Mouse (Mus musculus): ENCODE data around the gene Smyd4. TPM values are rescaled to one million over a fixed set of nuclear protein-coding genes. Genes with fewer than 3 reads are reported as not detected.

Smyd4 gene
- polyA plus RNA-seq, 1 experiment = not detected

DNA sequence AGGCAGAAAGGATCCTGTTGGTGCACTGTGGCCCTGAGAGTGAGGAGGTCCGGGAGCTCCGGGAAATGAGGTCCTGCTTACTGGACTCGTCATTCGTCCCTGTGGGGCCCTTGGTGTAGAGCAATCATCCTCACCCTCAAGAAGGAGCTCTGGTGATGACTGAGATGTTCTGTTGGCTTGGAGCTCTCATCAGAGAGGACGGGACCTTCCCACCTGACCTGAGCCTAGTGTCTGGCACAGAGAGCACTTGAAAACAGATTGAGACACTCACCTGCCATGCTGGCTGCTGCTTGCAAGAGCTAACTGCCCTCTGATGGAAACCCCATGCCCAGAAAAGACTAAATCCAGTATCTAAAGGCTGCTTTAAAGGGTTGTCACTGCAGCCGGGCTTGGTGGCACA lies 56.6 kb downstream of the Smyd4 start:
- TF ChIP-seq POLR2A (IDR thresholded peaks at IDR 0.05; ENCODE audit: insufficient read depth, low read depth, low read length) (no peak), CTCF (IDR thresholded peaks at IDR 0.05; ENCODE audit: insufficient read depth, low read depth, low read length) (no peak)
- Histone ChIP-seq H3K4me3 (ENCODE audit: insufficient read depth, low read depth, low read length) (no peak overlapping the region), H3K4me1 (ENCODE audit: control insufficient read depth, insufficient read depth, low read length) (peaks cover 11% of the 10 kb centered on the region), H3K27ac (ENCODE audit: insufficient read depth, low read depth, low read length) (no peak overlapping the region)
- whole genome bisulfite sequencing = 95% methylated on average over 6 of the region's 6 CpGs

DNA sequence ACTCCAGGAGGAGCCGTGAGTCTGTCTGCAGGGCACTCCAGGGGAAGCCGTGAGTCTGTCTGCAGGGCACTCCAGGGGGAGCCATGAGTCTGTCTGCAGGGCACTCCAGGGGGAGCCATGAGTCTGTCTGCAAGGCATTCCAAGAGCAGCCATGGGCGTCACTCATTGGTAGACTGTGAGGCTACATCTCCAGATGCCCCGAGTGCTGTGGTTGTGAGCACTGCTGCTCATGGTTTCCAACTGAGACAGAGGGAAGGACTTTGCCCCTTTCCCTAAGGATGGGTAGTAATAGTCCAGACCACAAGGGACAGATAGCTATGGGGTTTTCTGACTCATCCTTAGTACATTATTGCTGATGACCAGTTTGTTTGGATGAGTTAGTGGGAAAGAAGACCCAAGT lies 57.9 kb downstream of the Smyd4 start:
- 72% methylated on average over 4 of the region's 4 CpGs for WGBS
- Histone ChIP-seq H3K4me3 (ENCODE audit: insufficient read depth, low read depth, low read length) (no peak overlapping the region), H3K27ac (ENCODE audit: insufficient read depth, low read depth, low read length) (no peak overlapping the region), H3K4me1 (ENCODE audit: control insufficient read depth, insufficient read depth, low read length) (peaks cover 7% of the 10 kb centered on the region)
- TF ChIP-seq POLR2A (IDR thresholded peaks at IDR 0.05; ENCODE audit: insufficient read depth, low read depth, low read length) (no peak), CTCF (IDR thresholded peaks at IDR 0.05; ENCODE audit: insufficient read depth, low read depth, low read length) (no peak)

DNA sequence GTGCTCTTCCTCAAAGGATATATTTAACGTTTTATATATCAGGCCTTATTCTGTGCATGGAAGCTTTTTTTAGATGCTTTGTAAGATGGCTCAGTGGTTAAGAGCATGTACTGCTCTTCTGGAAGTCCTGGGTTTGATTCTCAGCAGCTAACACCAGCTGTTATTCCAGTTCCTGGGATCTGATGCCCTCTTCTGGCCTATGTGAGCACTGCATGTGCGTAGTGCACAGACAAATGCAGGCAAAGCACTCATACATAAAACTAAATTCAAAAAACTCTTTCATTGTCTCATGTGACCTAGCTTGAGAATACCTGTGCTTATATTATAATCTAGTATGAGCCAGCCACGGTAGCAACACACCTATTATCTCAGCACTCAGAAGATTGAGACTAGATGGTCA lies 58.6 kb downstream of the Smyd4 start:
- H3K27ac ChIP-seq (ENCODE audit: insufficient read depth, low read depth, low read length) = no peak overlapping the region
- H3K4me1 ChIP-seq (ENCODE audit: control insufficient read depth, insufficient read depth, low read length) = peaks cover 10% of the 10 kb centered on the region
- H3K4me3 ChIP-seq (ENCODE audit: insufficient read depth, low read depth, low read length) = no peak overlapping the region
- 59% methylated on average over 3 of the region's 3 CpGs for WGBS
- TF ChIP-seq POLR2A (IDR thresholded peaks at IDR 0.05; ENCODE audit: insufficient read depth, low read depth, low read length) = no peak
- no peak for TF ChIP-seq CTCF (IDR thresholded peaks at IDR 0.05; ENCODE audit: insufficient read depth, low read depth, low read length)

DNA sequence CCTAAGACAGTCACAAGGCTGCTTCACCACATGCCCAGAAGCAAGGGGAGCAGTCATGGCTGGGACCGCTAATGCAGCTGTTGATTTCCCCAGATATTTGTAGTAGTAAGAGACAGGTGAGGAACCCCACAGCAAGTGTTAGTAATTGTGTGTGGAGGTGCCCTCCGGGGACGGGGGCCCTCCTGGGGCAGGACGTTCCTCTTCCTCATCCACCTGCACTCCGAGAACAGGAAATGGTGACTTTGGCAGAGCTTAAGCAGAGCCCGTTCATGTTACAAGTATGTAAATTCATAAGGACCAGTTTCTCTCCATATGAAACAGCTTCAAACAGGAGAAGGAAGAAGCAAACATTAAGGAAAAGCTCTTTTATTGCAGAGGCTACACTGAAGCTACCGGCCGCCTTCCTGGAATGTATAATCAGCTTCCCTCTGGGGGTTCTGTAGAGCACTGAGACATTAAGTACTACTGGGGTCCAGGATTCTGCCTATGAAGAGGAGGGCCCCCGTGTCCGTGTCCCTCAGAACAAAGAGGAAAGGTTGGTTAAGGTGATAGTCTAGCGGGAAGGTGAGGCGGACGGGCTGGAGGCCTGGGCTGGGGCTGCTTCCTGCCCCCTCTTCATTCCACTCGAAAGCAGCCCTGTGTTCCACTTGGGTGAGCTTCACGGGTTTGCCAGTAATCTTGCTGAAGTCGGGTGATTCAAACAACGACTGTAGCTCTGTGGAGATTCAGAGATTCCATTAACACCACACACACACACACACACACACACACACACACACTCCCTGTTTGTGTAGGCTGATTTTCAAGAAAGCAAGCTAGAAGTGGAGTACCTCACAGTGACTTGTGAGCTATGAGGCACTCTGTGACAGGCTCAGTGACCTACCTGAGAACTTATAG lies 61.7 kb downstream of the Smyd4 start:
- Histone ChIP-seq H3K27ac (ENCODE audit: insufficient read depth, low read depth, low read length) (no peak overlapping the region), H3K4me3 (ENCODE audit: insufficient read depth, low read depth, low read length) (no peak overlapping the region), H3K4me1 (ENCODE audit: control insufficient read depth, insufficient read depth, low read length) (peaks cover 2% of the 10 kb centered on the region)
- WGBS = 60% methylated on average over 17 of the region's 17 CpGs
- TF ChIP-seq POLR2A (IDR thresholded peaks at IDR 0.05; ENCODE audit: insufficient read depth, low read depth, low read length) (no peak), CTCF (IDR thresholded peaks at IDR 0.05; ENCODE audit: insufficient read depth, low read depth, low read length) (no peak)

DNA sequence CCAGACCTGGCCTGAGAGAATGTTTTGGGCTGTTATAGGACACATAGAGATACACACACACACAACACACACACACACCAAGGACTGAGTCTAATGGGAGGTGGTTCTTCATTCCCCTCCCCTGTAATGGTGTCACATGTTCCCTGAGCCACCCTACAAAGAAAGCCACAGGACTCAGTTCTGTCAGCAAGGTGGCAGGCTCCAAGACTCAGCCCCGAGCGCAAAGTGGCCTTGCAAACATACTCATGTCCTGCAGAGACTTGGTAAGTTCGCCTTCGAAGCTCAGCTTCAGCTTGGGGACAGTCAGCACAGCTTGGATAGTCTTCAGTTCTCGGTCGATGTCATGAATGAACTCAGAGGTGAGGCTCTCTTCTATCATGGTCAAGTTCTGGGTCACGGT lies 62.4 kb downstream of the Smyd4 start:
- peaks cover 6% of the 10 kb centered on the region for H3K4me1 ChIP-seq (ENCODE audit: control insufficient read depth, insufficient read depth, low read length)
- no peak overlapping the region for H3K4me3 ChIP-seq (ENCODE audit: insufficient read depth, low read depth, low read length)
- no peak overlapping the region for H3K27ac ChIP-seq (ENCODE audit: insufficient read depth, low read depth, low read length)
- 93% methylated on average over 7 of the region's 7 CpGs for WGBS
- no peak for TF ChIP-seq CTCF (IDR thresholded peaks at IDR 0.05; ENCODE audit: insufficient read depth, low read depth, low read length)
- no peak for TF ChIP-seq POLR2A (IDR thresholded peaks at IDR 0.05; ENCODE audit: insufficient read depth, low read depth, low read length)

DNA sequence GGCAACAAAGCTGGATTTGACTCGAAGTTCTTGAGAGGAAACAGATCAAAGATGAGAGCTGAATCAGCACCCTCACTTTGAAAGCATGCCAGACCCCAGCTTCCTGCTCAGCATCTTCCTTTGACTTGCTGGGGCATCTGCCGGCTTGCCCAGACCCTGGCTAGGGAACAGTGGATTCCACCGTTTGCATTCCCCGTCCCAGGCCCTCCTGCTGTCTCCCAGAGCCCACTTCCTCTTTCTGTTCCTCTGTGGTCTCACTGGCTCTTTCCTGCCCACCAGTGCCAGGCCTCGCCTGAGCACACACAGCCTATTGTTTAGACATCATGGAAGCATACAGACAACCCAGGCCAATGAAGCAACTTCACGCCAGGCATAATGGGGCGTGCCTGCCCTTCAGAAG lies 66.9 kb downstream of the Smyd4 start:
- 46% methylated on average over 7 of the region's 7 CpGs for WGBS
- Histone ChIP-seq H3K27ac (ENCODE audit: insufficient read depth, low read depth, low read length) (no peak overlapping the region), H3K4me3 (ENCODE audit: insufficient read depth, low read depth, low read length) (no peak overlapping the region), H3K4me1 (ENCODE audit: control insufficient read depth, insufficient read depth, low read length) (peaks cover 6% of the 10 kb centered on the region)
- TF ChIP-seq POLR2A (IDR thresholded peaks at IDR 0.05; ENCODE audit: insufficient read depth, low read depth, low read length) (no peak), CTCF (IDR thresholded peaks at IDR 0.05; ENCODE audit: insufficient read depth, low read depth, low read length) (no peak)

DNA sequence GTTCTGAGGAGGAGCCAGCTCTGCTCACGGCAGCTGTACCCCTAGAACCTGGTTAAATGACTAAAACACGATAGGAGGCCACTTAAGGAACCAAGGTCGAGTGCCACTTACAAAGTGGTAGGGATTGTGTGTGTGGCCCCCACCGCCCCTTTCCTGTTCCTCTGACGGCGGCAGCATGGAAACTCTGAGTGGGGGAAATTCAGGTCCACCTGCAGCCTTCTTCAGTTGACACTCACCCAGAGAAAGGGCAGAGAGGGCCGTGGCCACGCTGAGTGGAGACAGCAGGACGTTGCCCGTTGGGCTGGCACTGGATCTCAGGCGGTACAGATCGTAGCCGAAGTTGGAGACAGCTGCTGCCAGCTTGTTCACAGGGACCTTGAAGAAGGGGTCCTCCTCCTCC lies 67.8 kb downstream of the Smyd4 start:
- 88% methylated on average over 13 of the region's 13 CpGs for WGBS
- Histone ChIP-seq H3K27ac (ENCODE audit: insufficient read depth, low read depth, low read length) (no peak overlapping the region), H3K4me3 (ENCODE audit: insufficient read depth, low read depth, low read length) (no peak overlapping the region), H3K4me1 (ENCODE audit: control insufficient read depth, insufficient read depth, low read length) (peaks cover 6% of the 10 kb centered on the region)
- TF ChIP-seq CTCF (IDR thresholded peaks at IDR 0.05; ENCODE audit: insufficient read depth, low read depth, low read length) = no peak
- TF ChIP-seq POLR2A (IDR thresholded peaks at IDR 0.05; ENCODE audit: insufficient read depth, low read depth, low read length) = no peak

DNA sequence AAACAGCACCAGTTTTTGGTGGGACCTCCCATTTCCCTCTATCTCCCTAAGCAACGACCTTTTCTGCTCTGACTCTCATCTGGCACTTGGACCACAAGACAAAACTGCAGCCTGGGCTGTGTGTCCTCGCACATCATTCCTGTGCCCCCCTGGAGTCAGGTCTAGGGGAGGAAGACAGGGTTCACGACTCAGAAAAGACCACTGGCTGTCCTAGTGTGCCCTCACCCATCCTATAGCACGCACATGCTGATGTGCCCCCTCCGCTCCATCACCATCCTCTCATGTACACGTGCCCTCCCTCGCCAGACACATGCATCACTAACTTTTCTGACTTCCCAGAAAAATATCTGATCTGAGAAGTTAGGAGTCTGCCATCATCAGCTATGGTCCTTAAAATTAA lies 71.8 kb downstream of the Smyd4 start:
- no peak overlapping the region for H3K27ac ChIP-seq (ENCODE audit: insufficient read depth, low read depth, low read length)
- 89% methylated on average over 7 of the region's 7 CpGs for WGBS
- H3K4me1 ChIP-seq (ENCODE audit: control insufficient read depth, insufficient read depth, low read length) = peaks cover 9% of the 10 kb centered on the region; the same call in 1 of the 2 replicates
- TF ChIP-seq POLR2A (IDR thresholded peaks at IDR 0.05; ENCODE audit: insufficient read depth, low read depth, low read length) (no peak), CTCF (IDR thresholded peaks at IDR 0.05; ENCODE audit: insufficient read depth, low read depth, low read length) (no peak)
- no peak overlapping the region for H3K4me3 ChIP-seq (ENCODE audit: insufficient read depth, low read depth, low read length)

DNA sequence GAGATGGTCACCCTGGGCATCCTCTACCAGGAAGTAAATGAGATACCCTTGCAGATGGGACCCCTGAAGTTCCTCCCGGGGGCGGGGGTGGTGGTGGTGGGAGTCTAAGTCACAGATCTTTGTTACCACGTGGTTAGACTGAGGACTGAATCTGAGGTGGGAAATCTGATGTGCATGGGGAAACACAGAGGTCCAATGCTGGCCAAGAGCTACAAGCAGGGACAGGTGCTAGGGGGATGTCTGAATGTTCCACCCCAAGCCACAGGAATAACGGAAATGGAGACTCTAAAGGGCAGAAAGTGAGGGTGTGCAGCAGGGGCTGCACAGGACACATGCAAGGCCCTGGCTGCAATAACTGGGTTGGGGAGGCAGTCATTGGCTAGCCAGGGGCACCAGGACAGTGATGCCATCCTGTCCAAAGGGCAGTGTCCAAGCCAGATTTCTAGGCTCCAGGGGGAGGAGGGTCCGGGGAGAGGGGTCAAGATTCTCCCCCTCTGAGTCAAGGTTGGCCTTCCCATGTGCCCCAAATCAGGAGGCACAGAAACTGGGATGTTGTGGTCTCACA lies 72.7 kb downstream of the Smyd4 start:
- Histone ChIP-seq H3K27ac (ENCODE audit: insufficient read depth, low read depth, low read length) (no peak overlapping the region), H3K4me3 (ENCODE audit: insufficient read depth, low read depth, low read length) (no peak overlapping the region), H3K4me1 (ENCODE audit: control insufficient read depth, insufficient read depth, low read length) (0 out of 2 replicates have a peak, but pooled peaks cover 5% of the 10 kb centered on the region)
- 66% methylated on average over 5 of the region's 5 CpGs for WGBS
- TF ChIP-seq POLR2A (IDR thresholded peaks at IDR 0.05; ENCODE audit: insufficient read depth, low read depth, low read length) = no peak
- TF ChIP-seq CTCF (IDR thresholded peaks at IDR 0.05; ENCODE audit: insufficient read depth, low read depth, low read length) = no peak
